Mouse (Mus musculus) E14TG2a.4 (cell line): Measurements from ENCODE around the gene Evc2.

ENCODE experiments used
- CTCF ChIP-seq: conservative IDR thresholded peaks from 2 replicates; pipeline ENCODE4 v1.5.1; 2014; ENCODE audit warnings: low read length
- NANOG ChIP-seq: IDR thresholded peaks from 2 replicates; pipeline ENCODE4 v1.6.1; 2014; ENCODE audit warnings: borderline replicate concordance, low read length, mixed read lengths

DNA sequence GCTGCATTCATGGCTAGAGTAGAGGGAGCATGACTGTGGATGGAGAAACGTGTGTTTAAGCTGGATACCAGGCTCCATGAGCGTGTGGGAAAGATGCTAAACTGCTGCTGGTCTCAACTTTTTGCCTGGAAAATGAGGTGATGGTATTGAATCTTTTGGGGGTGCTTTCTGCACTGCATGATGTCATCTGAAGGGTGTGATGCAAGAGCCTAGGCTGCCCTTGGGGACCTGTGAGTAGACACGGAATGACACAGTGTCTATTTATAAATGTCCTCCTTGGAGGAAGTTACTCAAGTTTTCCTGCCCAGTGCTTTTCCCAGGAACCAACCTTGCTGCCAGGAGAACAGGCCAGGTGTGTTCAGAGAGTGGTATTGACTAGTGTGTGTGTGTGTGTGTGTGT lies 50.3 kb downstream of the Evc2 start:
- TF ChIP-seq CTCF = no peak
- TF ChIP-seq NANOG = no peak
